Mouse (Mus musculus): ENCODE results near the gene Depdc5.

Depdc5 gene

DNA sequence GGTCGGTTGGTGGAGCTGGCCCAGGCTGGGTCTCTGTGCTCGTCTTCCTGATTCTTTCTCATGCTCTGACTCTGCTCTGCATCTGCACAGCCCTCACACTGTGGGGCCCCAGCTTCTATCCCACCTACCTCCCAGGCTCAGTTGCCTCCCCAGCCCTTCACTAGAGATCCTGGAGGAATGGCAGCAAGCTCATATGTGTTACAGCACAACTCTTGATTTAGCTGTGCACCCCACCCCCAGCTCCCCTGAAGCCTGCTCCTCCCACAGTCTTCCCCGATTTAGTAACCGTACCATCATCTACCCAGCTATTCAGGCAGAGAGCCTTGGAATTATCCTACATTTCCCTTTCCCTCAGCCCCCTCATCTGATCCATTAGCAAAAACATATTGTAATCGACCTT is 137.6 kb downstream of the Depdc5 start:
- no peak for DNase-seq (ENCODE audit: low spot score)

DNA sequence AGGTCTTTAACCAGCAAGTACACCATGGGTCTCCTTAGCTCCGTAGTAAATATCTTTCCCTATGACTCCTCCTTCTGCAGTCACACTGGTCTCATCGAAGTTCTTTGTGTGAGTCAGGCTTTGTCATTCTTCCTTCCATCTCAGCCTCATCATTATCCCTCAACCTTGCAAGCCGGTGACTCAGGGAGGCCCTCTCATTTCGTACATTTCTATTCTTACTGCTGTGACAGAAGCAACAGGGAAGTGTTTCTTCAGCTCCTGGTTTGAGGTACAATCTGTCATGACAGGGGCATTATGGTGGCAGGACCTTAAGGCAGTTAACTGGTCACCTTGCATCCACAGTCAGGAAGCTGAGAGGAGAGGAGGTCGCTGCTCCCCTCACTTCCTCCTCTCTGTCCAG is 139.3 kb downstream of the Depdc5 start:
- no peak for DNase-seq (ENCODE audit: low spot score)

DNA sequence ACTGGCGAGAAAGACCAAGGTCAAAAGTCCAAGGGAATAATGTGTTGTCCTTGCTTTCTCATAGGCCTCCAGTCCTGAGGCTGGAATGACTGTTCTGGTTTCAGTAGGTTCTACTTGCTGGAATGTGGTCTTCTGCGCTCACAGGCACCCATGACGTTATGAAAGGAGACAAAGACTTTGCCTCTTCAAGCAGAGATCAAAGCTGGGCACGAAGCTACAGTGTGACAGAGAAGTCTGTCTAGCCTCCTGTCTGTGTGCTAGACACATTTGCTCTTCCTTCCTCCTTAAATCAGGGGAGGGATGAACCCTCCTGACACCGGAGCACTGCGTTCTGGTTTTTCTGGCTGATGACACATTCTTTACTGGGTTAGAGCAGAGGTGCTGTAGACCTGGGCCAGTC is 140.0 kb downstream of the Depdc5 start:
- DNase-seq (ENCODE audit: low spot score): no peak

DNA sequence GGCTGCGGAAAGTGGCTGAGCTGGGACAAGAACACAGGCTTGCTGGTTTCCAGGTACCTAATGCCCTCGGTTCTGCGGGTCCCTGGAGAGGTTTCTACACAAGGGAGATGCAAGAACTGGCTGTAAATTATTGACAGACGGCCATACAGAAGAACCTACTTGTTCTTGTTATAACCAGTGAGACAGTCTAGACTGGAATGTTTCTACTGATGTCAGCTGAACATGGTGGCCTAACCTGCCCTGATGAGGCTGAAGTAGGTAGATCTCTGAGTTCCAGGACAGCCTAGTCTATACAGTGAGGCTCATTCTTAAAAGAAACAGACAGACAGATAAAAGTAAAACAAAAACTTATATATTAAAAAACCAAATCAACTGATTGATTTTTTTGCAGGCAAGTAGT is 140.6 kb downstream of the Depdc5 start:
- no peak for DNase-seq (ENCODE audit: low spot score)

DNA sequence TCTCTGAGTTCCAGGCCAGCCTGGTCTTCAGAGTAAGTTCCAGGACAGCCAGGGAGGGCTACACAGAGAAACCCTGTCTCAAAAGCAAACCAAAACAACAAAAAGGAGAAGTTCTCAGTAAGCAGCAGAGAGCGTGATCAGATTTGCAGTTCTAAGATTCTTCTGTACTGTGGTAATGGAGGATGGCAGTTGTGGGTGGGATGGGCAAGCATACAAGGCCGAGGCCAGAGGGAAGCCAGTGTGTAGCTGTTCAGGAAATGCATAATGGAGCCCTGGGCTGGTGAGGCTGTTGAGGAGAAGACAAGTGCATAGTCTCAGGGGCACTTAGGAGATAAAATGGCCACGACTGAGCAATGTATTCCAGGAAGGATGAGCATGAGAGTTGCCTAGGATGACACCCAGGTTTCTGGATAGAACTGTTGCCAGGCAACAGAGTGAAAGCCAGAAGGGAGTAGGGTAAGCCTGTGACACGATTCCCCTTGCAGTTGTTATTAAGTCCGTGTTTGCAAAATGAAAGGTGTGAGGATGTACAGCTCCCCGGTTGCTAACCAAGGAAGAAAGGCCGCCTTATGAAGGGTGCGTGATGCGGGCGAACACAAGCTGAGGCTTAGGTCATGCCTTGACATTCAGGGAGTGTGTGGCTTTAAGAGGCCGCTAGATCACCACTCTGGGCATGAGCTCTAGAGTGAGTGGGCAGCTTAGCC is 142.1 kb downstream of the Depdc5 start:
- DNase-seq (ENCODE audit: low spot score): no peak

DNA sequence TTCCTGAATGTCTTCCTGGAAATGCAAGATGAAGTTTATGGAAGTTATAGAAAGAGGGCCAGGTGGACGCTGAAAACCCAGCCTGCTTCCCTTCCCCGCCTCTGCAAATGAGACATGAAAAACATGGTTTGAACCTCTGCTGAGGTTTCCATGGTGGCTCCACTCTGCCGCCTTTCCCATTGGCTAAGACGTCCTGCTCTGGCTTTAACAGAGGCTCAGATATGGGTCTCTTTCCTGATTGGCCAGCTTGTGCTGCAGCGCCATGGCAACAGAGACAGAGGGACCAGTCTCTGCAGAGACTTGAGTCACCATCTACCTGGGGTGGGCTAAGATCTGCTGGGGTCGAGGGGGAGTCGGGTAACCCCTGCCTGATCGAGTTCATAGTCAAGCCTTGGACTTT is 143.2 kb downstream of the Depdc5 start:
- no peak for DNase-seq (ENCODE audit: low spot score)

DNA sequence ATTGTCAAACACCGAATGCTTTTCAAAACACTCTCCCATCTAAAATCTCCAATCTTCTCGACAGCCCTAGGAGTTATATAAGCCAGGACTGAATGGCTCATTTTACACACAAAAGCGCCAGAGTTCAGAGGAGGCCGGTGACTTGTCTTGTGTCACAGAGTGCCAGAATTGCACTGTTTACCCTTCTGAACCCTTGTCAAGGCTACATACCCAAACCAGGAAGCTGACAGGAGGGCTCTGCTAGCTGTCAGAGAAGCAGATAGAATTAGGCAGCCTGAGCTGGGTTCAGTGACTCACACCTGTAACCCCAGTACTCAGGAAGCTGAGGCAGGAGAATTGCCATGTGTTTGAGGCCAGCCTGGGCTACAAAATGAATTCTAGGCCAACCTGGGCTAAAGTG is 143.9 kb downstream of the Depdc5 start:
- DNase-seq (ENCODE audit: low spot score): no peak

DNA sequence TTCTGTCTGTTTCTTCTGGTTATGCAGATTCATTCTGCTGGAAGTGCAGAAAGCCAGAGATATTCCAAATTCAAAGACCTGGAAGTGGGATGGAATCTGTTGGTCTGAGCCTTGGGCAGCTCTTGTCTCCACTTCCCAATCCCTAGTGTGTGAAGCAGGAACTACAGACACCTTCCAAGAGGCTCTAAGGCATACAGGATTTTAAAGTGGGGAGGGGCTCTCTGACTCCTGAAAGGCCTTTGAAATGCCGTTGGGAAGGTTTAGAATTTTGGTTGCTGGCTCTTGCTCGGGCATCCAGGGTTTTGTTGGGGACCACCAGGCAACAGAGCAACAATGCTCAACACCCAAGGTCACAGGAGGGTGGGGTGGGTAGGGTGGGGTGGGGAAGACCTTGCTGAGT is 145.8 kb downstream of the Depdc5 start:
- no peak for DNase-seq (ENCODE audit: low spot score)

DNA sequence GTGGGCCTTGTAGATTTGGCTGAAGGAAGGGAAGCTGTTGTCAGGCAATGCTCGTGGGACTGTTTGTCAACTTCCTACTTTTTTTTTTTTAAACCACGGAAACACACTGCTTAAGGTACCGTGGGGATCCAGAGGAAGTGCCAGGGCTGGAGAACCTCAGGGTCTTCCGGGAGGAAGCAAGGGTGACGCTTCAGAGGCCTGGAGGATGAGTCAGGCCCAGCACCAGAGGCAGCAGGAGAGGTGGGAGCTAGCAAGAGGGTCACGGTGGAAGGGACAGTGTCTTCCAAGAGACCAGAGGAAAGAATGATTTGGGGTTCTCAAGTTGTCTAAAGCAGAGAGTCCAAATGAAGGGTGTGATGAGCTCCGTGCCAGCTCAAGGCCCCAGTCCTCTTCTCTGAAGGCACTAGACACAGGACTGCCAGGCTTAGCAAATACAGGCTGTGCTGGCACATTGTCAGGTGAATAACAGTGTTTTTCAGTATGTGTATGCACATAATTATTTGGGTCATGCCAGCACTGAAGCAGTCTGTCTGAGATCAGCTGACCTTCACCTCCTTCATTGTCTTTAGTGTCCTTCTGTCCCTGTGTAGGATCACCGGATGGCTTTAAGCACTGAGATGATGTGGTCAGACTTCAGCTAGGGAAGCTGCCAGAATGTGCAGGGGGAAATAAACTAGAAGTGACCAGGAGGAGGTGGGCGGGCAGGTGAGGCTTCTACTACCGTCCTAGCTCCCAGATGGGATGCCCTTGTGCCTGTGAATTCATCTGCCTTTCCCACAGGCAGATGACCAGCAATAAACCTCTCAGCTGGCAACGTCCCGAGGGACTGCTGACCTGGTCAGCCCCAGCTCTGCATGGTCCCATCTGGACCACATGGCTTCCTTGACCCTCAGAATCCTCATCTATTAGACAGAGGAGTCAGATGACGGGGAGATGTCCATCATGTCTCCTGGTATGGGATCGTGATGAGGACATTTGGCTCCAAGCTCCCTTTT is 146.6 kb downstream of the Depdc5 start:
- DNase-seq (ENCODE audit: low spot score): no peak

DNA sequence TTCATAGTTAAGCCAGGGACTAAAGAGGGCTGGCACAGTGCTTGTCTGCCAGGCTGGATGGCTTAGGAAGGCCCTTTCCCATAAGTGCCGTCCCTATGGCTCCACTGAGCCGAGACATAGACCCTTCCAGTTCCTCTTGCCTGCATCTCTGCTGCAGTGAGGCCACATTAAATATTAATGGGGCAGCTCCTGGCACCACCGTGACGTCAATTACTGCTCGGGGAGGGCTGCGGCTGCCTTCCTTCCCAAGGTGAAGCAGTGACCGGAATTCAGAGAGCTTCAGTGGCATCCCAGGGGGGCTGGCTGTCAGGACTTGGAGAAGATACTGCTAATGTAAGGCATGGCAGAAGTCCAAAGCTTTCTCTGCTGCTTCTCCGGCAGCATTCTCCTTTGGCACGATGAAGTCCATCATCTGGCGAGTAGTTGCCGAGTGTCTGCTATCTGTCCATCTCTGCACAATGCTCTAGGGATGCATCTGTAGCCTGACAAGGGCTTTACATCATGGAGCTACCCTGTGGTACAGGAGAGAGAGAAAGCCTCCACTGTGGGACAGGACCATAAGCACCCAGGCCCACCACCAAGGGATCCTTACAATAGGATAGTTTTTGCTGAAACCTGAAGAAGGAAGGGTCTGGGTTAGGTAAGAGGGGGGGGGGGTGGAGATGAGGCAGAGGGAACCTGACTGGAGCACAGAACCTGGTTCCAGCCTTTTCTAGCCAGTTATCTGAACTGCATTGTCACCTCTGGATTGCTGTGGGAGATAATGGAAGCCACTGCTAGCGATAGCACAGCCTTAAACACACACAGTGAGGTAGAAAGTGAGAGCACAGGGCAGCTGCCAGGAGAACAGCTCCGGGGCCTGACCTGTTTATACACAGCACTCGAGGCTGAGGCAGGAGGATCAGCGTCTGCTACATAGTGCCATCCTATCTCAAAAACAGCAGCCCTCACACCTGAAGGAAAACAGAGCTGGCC is 147.9 kb downstream of the Depdc5 start:
- DNase-seq (ENCODE audit: low spot score): no peak

DNA sequence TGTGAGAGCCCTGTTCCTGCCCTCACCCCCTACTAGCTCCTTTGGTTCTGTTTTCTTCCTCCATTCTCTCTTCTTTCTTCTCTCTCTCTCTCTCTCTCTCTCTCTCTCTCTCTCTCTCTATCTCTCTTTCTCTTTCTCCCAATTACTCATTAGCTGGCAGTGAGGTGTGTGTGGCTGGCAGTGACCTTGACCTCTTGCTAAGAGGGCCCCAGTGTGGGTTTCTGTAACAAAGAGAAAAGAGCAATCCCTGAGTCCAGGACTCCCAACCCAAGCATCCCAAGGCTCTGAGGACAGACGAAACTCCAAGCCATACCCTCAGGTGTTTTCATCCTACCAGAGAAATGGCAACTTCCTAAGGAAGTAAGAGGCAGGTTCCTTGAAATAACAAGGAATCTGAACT is 150.6 kb downstream of the Depdc5 start:
- no peak for DNase-seq (ENCODE audit: low spot score)

DNA sequence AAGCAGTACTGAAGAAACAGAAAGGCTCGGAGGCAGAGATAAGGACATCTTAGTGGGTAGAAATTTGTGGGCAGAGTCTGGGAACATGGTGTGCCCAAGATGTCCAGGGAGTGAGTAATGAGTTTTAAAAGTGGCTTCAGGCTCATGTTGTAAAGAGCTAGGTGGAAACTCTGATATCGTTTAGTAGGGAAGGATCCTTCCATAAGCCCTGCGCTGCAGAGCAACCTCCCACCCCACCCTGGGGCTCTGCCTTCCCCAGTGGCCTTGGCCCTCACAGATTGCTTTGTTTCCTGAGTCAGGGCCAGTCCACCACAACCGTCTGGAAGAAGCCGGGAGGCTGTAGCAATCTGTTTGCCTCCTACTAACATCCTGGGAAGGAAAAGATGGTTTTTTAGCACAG is 152.1 kb downstream of the Depdc5 start:
- no peak for DNase-seq (ENCODE audit: low spot score)

DNA sequence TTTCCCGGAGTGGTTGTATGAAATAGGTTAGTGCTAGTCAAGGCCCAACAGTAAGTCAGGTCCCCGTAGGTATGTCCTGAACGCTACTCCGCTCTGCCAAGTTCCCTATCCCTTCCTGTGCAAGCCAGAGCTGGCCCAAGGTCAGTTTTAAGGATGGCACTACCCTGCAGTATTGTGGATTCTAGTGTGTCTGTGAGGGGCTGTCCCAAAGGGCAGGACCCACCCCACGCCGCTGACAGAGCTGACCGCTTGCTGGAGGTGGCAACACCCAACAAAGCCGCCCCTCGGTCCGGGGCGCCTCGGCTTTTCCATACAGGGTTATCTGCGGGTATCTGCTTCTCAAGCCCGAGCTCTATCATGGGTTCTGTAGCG is 154.7 kb downstream of the Depdc5 start:
- no peak for DNase-seq (ENCODE audit: low spot score)

DNA sequence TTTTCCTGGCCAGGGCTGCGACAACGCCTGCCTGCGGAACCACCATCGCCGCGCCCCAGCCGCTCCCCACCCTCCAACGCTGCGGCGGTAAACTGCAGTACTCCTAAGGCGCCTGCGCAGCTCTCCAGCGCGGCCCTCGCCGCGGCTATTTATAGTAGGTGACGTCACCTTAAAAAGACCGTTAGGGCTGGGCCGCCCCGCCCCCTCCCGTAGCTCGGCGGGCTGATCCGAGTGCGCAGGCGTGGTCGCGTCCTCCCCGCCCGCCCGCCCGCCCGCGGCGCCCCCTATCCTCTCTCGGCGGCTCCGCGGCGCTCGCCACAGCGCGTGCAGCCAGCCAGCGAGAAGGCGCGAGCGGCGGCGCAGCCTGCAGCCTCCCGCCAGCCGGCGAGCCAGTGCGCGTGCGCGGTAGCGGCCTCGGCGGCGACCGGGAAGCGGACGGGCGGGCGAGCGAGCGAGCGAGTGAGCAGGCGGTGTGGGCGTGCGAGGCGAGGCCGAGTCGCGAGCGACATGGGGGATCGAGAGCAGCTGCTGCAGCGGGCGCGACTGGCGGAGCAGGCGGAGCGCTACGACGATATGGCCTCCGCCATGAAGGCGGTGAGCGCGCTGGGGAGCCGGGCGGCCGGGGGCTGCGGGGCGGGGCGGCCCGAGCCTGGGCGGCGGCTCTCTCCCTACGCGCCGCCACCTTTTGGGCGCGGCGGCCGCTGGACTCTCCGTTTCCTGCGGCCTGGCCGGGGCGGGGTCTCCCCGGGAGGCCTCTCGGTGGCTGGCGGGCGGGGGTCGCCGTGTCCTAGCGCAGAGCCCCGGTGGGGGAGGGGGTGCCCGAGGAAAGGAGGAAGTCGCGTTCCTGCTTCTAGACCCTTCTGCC is 155.3 kb downstream of the Depdc5 start, which contains the start of gene Ywhah:
Gene Ywhah (plus strand): TSS at position 256 of the 865 bp plus-strand sequence.
- DNase-seq (ENCODE audit: low spot score): peak; percentile 99

DNA sequence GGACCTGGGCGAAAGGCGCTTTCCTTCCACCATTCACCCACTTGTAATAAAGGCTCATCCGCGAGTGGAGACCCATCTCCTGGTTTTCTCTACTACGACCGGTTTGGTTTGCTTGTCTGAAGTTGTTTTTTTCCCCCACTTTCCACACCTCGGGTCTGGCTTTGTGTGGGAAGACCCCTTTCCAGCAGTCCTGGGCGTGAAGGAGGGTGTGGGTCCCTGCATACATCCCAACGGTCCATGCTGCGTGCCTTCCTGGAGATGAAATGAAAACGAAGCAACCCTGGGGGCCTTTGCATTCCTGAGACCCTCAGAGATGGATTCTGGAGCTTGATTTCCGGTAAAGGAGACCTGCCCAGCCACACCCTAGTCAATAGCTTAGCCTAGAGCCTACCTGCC is 155.9 kb downstream of the Depdc5 start:
- peak; percentile 41 for DNase-seq (ENCODE audit: low spot score)

DNA sequence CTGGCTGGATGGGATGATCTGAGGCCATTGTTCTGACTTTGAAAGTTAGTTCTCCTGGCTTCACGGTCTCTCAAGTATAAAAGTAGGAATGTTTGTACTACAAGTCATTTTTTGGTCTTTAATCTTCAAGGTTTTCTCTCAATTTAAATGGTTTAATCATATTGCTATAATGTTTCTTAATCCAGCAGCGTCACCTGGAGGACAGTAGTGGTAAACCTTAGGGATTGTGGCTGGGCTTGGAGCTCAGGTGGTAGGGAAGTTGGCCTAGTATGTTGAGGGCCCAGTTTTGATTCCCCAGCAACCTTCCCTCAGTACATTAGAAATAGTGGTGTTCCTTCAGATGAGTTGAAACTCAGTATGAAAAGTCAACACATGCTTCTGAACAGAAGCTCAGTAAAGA is 158.1 kb downstream of the Depdc5 start:
- DNase-seq (ENCODE audit: low spot score): peak; percentile 45

DNA sequence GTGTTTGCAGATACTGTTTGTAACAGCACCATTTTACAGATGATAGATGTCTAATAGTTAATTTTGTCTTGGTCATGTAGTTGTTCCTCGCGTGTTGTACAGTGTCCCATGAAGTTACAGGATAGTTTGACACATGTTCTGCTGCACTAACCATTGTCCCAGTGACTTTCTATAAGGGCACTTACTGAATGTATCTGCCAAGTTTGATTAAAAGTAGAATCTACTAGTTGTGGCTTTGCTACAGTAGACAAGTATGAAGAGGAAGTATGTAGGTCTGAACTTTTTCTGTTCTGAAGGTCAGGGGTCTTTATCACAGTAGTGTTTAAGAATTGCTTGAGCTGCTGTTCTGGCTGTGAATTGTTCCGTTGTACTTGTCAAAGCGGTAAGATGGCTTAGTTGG is 159.8 kb downstream of the Depdc5 start:
- no peak for DNase-seq (ENCODE audit: low spot score)

DNA sequence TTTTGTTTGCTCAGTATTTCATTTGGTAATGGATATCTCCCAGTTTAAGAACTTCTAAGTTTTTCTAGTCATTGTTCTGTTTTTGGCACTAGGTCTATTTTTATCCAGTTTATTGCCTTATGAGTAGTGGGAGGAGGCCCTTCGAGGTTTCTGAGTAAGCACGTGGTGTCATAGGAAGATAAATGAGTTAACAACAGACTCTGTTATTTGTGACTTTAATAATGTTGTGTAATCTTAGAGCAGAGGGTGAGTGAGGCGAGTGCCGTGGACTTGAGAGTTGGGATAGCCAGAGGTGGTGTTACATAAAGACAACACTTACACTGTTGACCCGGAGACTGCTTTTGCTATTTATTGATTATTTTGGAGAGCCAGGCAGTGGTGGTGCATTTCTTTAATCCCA is 161.0 kb downstream of the Depdc5 start:
- peak; percentile 88 for DNase-seq (ENCODE audit: low spot score)

DNA sequence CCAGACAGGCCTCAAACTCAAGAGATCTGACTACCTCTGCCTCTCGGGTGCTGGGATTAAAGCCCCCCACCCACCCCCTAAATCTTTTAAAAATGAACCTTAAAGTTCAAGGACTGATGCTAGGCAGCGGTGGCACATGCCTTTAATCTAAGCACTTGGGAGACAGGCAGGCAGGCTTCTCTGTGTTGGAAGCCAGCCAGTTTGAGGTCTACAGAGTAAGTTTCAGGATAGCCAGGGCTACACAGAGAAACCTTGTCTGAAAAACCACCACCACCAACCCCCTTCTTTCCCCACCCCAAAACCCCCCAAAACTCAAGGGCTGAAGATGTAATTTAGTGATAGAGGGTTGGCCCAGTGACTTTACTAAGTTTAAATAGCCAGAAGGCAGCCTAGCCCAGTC is 165.2 kb downstream of the Depdc5 start:
- no peak for DNase-seq (ENCODE audit: low spot score)

DNA sequence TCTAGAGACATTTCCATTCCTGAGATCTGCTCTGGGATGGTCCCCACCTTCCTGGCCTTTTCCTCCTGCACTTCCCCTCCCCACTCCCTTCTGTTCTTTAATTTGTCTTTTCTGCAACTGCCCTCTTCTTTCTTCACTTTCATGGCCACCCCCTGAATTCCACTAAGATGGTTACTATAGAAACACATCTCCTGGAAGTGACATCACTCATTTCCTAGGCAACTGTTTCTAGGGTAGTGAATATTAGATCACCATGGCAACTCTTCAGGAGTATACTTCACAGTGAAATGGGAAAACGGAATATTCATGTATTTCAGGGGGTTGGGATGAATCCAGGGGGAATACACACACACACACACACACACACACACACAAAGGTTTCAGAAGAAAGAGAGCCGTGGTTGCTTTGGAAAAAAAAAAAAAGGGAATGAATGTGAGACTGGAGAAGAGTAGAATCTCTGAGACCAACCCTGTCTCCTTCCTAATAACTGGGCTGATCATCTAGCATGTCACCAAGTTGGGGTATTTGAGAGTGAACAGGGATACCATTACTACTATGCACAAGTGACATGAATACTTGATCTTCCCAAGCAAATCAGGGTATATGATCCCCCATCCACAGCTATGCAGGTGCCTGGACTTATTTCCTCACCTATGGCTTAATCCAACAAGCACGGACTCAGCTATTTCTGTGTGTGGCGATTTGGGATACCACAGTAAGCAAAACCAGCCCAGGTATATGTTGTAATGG is 167.1 kb downstream of the Depdc5 start:
- no peak for DNase-seq (ENCODE audit: low spot score)

Data from adipocyte (in vitro differentiated cells).